Mouse (Mus musculus) kidney, postnatal 25 days (tissue): ENCODE measurements around the gene Cep112.

ENCODE experiments used
- DNase-seq, 2 experiments: peaks; one replicate each; pipeline ENCODE4 v3.0.0; 2021; ENCODE audit warnings: mixed read lengths in 2 of 2

The Cep112 gene

DNA sequence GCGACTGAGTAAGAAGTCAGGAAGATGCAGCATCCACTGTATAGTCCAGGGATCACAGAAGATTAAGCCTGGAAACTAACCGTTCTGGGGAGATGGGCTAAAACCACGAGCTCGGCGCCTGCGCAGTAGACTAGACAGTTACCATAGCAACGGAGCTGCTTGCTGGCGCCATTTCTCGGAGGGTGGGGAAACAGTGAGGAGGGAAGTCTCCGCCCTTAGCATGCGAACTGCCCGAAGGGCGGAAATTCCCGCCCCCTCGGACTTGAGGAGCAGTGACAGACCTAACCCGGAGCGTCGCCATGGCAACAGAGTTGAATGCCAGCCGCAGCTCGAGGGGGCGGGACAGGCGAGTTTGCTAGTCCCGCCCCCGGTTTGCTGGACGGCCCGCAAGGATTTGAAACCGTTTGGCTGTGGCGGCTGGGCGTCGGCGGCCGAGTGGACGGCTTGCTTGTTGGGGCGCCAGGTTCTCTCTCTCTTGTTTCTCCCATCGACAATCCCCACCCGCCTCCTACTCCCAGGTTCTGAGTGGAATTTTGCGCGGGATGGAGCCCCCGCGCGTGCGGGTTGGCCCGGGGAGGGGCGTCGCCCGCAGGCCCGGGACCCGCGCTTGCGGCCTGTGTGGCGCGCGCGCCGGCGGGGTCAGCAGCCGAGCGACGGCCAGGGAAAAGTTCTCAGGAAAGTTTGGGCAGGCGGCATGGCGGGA, at the start of gene Cep112:
Gene Cep112 (plus strand): TSS at position 304 of the 703 bp plus-strand sequence.
- peak; percentile 99 to 100 for DNase-seq

DNA sequence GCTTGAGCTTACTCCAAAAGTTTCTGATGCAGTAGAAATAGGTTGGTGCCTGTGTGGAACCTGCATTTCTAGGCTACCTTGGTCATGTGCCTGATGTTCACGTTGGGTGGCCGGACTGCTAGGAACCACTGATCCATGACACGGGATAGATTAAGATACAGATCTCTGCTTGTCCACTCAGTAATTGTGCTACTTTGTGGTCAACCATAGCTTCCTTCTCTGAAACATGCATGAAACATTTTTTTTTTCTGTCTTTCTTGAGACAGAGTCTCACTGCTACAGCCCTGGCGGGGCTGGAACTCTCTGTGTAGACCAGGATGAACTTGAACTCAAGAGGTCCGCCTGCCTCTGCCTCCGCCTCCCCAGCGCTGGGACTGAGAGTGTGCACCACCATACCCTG, 48.2 kb upstream of the Cep112 start:
- no peak for DNase-seq

- DNase-seq = peak; percentile 72 to 86
Observed at GRCm38 (mm10) chr11:108377680-108378362, 47.2 kb upstream of the Cep112 start.

DNA sequence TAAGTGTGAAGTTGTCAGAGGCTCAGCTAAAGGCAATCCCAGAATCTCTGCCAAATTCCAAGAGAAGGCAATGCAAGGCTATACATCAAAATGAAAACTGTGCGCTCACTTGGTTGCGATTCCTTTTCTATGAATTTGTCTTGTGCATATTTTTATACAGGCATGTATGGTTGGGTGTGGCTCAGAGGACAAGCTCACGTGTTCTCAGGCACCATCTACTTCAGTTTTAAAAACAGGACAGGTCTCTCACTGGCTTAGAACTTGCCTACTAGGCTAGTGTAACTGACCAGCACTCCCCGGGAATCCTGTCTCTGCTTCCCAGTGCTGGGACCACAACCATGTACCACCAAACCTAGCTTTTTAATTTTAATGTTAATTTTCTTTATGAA, 46.6 kb upstream of the Cep112 start:
- DNase-seq = no peak

- DNase-seq = no peak
Observed at GRCm38 (mm10) chr11:108382664-108383063, 42.3 kb upstream of the Cep112 start.

- DNase-seq = no peak
Observed at GRCm38 (mm10) chr11:108384920-108385665, 39.9 kb upstream of the Cep112 start.

DNA sequence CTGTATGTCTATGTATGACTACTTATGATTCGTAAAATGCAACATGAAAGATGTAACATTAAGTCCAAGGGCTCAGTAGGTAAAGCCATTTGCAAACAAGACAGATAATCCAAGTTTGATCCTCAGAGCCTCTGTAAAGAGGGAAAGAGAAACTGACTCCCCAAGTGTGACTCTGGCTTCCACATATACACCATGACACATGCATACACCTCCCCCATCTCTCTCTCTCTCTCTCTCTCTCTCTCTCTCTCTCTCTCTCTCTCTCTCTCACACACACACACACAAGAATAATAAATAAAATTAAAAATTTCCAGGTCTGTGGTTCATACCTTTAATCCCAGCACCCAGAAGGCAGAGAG, 39.3 kb upstream of the Cep112 start:
- DNase-seq = no peak

GRCm38 (mm10) chr11:108395061-108395460, 29.9 kb upstream of the Cep112 start:
- DNase-seq = peak in 1 of 2 experiments; percentile 9

- DNase-seq = no peak
Observed at GRCm38 (mm10) chr11:108396076-108396829, 28.7 kb upstream of the Cep112 start.

GRCm38 (mm10) chr11:108409876-108410644, 14.9 kb upstream of the Cep112 start:
- DNase-seq = no peak

- no peak for DNase-seq
Observed at GRCm38 (mm10) chr11:108416360-108416759, 8.6 kb upstream of the Cep112 start.

- peak in 1 of 2 experiments; percentile 25 for DNase-seq
Observed at GRCm38 (mm10) chr11:108418540-108418939, 6.5 kb upstream of the Cep112 start.

GRCm38 (mm10) chr11:108419242-108419641, 5.8 kb upstream of the Cep112 start:
- DNase-seq = no peak

- no peak for DNase-seq
Observed at GRCm38 (mm10) chr11:108420751-108421150, 4.2 kb upstream of the Cep112 start.

DNA sequence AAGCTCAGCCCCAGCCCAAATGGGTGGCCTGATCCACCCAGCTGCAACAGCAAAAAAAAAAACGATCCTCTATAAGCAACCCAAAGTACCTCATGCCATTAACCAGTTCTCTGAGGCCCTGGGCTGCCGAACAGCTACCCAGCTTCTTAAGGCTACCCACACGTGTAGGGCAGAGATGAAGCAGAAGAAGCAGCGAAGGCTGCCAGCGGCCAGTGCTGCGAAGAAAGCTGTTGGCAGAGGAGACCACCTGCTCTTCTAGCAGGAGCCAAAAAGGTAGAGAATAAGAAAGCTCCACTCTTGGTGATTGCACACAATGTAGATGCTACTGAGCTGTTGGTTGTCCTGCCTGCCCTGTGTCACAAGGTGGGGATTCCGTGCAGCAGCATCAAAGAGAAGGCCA, 1.8 kb upstream of the Cep112 start:
- no peak for DNase-seq

DNA sequence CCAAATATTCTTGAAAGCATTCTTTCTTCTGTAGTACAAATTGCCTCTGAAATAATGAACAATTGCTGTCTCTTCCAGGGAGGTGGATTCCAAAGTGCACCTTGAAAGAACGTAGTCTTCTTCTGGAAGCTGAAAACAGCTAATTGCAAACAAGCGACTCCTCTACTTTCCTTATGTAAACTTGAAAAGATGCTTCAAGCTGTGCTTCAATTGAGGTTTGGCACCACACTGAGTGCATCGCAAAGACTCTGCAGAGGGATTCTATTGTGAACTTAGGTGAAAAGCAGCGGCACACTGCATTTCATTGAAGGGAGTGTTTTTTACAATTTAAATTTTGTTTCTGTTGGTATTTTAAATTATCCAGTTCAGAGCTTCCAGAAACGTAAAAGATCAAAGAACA, 881 bp upstream of the Cep112 start:
- DNase-seq = no peak

DNA sequence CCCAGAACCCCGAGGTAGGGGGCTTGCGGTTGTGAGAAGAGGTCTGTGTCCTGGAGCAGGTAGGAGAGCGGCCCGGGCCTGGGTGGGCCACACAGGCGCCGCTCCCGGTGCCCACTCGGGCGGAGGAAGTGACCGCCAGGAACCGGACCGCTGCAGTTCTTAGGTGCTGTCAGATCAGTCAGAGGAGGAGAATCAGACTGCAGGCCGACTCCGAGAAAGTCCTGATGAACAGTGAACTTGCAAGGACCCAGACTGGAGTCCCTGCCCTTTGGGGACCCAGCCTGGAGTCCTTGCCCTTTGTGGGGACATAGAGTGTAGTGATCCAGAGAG, 565 bp downstream of the Cep112 start:
- DNase-seq = peak; percentile 7 to 43

GRCm38 (mm10) chr11:108426086-108426485, 1.1 kb downstream of the Cep112 start:
- DNase-seq = no peak

DNA sequence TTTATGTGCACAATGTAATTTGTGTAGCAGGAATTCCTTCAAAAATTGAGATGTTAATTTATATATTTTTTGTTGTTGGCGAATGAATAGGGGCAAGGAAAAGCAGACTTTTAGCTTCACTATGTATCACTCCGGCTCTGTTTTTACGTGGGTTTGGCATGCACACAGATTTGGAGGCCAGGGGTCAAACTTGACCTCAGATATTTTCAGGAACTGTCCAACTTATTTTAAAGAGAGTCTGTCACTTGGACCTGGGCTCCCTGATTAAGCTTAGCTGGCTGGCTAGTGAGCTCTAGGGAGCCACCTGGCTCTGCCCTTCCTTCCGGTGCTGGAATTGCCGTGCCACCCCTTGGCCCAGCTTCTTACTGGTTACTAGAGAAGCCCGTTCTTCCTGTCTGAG, 2.2 kb downstream of the Cep112 start:
- no peak for DNase-seq

DNA sequence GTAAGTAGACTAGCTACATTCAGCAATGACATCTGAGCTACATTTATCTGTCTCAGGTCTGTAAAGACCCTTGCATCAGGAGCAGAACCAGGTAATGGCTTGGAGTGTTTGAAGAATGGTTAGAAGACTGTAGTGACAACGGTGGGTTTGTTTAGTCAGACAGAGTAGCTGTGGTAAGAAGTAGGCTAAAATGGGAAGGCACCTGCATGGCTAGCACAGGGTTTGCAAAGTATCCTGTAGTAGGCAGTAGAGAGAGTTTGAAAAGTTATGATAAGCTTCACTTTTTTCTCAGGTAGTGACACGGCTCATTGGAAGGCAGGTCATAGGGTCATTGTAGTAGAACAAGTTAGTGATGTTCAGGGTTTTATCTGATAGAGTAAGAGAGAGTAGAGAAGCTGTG, 4.1 kb downstream of the Cep112 start:
- DNase-seq = no peak

DNA sequence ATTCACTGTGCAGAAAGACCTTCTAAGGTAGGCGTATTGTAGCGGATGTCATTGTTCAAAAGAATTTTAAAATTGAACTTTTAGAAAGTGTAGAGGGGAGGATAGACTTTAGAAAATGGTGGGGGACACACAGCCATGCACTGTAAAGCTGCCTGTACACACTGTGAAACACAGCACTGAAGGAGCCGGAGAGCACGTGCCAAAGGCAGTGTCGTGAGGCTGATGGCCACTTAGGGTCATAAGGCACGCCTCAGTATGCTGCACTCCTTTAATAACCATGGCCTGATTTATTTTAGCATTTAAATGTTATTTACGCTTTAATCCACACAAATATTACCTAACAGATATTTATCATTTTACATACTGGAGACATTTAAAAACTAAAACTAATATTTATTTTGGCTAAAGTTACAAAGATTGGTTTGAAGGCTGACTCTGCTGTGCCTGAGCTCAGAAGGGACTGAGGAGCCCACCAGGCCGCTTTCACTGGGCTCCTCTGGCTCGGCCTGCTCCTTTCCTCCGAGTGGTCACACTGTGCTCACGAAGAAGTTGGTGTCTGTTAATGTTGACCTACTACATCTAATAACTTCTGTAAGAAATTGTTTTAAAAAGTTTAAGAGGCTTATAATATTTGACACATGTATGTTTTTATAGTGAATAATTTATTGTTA, 19.0 kb downstream of the Cep112 start:
- no peak for DNase-seq

DNA sequence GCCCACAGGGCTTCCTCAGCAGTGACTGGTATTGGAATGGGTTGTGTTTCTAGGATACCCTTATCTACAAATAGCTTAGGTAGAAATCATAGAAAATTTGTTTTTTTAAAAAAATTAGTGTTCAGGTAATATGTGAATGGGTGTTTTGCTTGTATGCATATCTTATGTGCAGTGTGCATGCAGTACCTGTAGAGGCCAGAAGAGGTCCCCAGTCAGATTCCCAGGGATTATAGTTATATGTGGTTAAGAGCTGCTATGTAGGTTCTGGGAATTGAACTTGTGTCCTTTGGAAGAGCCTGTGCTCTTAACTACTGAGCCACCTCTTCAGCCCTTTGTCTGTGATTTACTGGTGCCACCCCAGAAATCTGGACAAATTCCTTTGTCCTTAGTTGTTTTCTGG, 22.2 kb downstream of the Cep112 start:
- DNase-seq = peak in 1 of 2 experiments; percentile 47
